Mouse (Mus musculus): Measurements from ENCODE around the gene Kcnmb4. TPM values are rescaled to one million over a fixed set of nuclear protein-coding genes. Genes with fewer than 3 reads are reported as not detected.

Gene Kcnmb4
- polyA plus RNA-seq (2012; rRNA removed), result 42.0 and 45.0 TPM in 2 replicates

GRCm38 (mm10) chr10:116473759-116474549, at the start of gene Kcnmb4:
Gene Kcnmb4 (minus strand): TSS chr10:116473878.

Other genes with a start within 250 kb of the Kcnmb4 start
- 2.4 and 2.5 TPM in 2 replicates for gene Ptprb, start 198.4 kb downstream of the Kcnmb4 start, polyA plus RNA-seq (2012; rRNA removed)
- 93.7 and 100 TPM in 2 replicates for gene Cnot2, start 107.6 kb upstream of the Kcnmb4 start, polyA plus RNA-seq (2012; rRNA removed)